Mouse (Mus musculus): ENCODE results near the gene Ndufaf2.

Ndufaf2 gene

GRCm38 (mm10) chr13:108138403-108138977 is 19.9 kb downstream of the Ndufaf2 start:
- DNase-seq (ENCODE audit: low read depth): no peak

GRCm38 (mm10) chr13:108135617-108136016 is 22.8 kb downstream of the Ndufaf2 start:
- DNase-seq (ENCODE audit: low read depth): no peak

- no peak for DNase-seq (ENCODE audit: low read depth)
Observed at GRCm38 (mm10) chr13:108132031-108132819, 26.2 kb downstream of the Ndufaf2 start.

GRCm38 (mm10) chr13:108130737-108131136 is 27.7 kb downstream of the Ndufaf2 start:
- no peak for DNase-seq (ENCODE audit: low read depth)

GRCm38 (mm10) chr13:108129070-108129469 is 29.4 kb downstream of the Ndufaf2 start:
- DNase-seq (ENCODE audit: low read depth): peak; percentile 51

- no peak for DNase-seq (ENCODE audit: low read depth)
Observed at GRCm38 (mm10) chr13:108127883-108128282, 30.5 kb downstream of the Ndufaf2 start.

GRCm38 (mm10) chr13:108127130-108127529 is 31.3 kb downstream of the Ndufaf2 start:
- peak; percentile 77 for DNase-seq (ENCODE audit: low read depth)

- DNase-seq (ENCODE audit: low read depth): no peak
Observed at GRCm38 (mm10) chr13:108126246-108126645, 32.2 kb downstream of the Ndufaf2 start.

GRCm38 (mm10) chr13:108124096-108124495 is 34.3 kb downstream of the Ndufaf2 start:
- DNase-seq (ENCODE audit: low read depth): no peak

- DNase-seq (ENCODE audit: low read depth): no peak
Observed at GRCm38 (mm10) chr13:108123109-108123723, 35.2 kb downstream of the Ndufaf2 start.

- no peak for DNase-seq (ENCODE audit: low read depth)
Observed at GRCm38 (mm10) chr13:108119411-108120310, 38.8 kb downstream of the Ndufaf2 start.

- no peak for DNase-seq (ENCODE audit: low read depth)
Observed at GRCm38 (mm10) chr13:108118188-108118587, 40.2 kb downstream of the Ndufaf2 start.

GRCm38 (mm10) chr13:108117654-108118053 is 40.8 kb downstream of the Ndufaf2 start:
- DNase-seq (ENCODE audit: low read depth): no peak

- DNase-seq (ENCODE audit: low read depth): no peak
Observed at GRCm38 (mm10) chr13:108114257-108114656, 44.2 kb downstream of the Ndufaf2 start.

GRCm38 (mm10) chr13:108113536-108113935 is 44.9 kb downstream of the Ndufaf2 start:
- DNase-seq (ENCODE audit: low read depth): no peak

- no peak for DNase-seq (ENCODE audit: low read depth)
Observed at GRCm38 (mm10) chr13:108110929-108111328, 47.5 kb downstream of the Ndufaf2 start.

GRCm38 (mm10) chr13:108100700-108101099 is 57.7 kb downstream of the Ndufaf2 start:
- DNase-seq (ENCODE audit: low read depth): peak; percentile 9

GRCm38 (mm10) chr13:108096446-108096845 is 62.0 kb downstream of the Ndufaf2 start:
- DNase-seq (ENCODE audit: low read depth): no peak

- no peak for DNase-seq (ENCODE audit: low read depth)
Observed at GRCm38 (mm10) chr13:108095617-108096016, 62.8 kb downstream of the Ndufaf2 start.

- DNase-seq (ENCODE audit: low read depth): no peak
Observed at GRCm38 (mm10) chr13:108094681-108095080, 63.7 kb downstream of the Ndufaf2 start.

- DNase-seq (ENCODE audit: low read depth): no peak
Observed at GRCm38 (mm10) chr13:108092290-108092689, 66.1 kb downstream of the Ndufaf2 start.

GRCm38 (mm10) chr13:108086724-108087123 is 71.7 kb downstream of the Ndufaf2 start:
- DNase-seq (ENCODE audit: low read depth): no peak

Measured in induced T-regulatory cell, adult 2 months (primary cell).